Mouse (Mus musculus): ENCODE data around the gene Trim27. TPM values are rescaled to one million over a fixed set of nuclear protein-coding genes. Genes with fewer than 3 reads are reported as not detected.
A peak's percentile ranks its signal among the peaks of the same experiment; 100 is the strongest.

Trim27 gene
- polyA plus RNA-seq, 1 experiment from 2014 or later, result 132 TPM

- Histone ChIP-seq H3K36me3 (no peaks in the 10 kb centered on the region), H3K4me3 (replicated peaks) (no peak overlapping the region), H3K9me3 (no peaks in the 10 kb centered on the region), H3K27ac (no peak overlapping the region), H3K4me2 (no peak overlapping the region), H3K9ac (no peak overlapping the region), H3K4me1 (no peaks in the 10 kb centered on the region), H3K27me3 (replicated peaks) (no peaks in the 10 kb centered on the region)
- 43% methylated on average over 3 of the region's 3 CpGs for WGBS
- no peak for ATAC-seq (ENCODE audit: insufficient read depth, low FRiP score, low read depth)
These were observed 46.8 kb downstream of the Trim27 start for GRCm38 (mm10) chr13:21226031-21226430.

GRCm38 (mm10) chr13:21233732-21234705, 54.8 kb downstream of the Trim27 start:
- WGBS, result under 1% methylated on average over 43 of the region's 43 CpGs
- peak overlapping the region; percentile 36; the same call in 1 of the 2 replicates for H3K27ac ChIP-seq
- H3K4me3 ChIP-seq (replicated peaks), result peak overlapping the region; percentile 54
- H3K27me3 ChIP-seq (replicated peaks), result no peaks in the 10 kb centered on the region
- peak overlapping the region; percentile 16; the same call in 1 of the 2 replicates for H3K9ac ChIP-seq
- H3K4me1 ChIP-seq, result no peaks in the 10 kb centered on the region
- peak; percentile 96 for ATAC-seq (ENCODE audit: insufficient read depth, low FRiP score, low read depth)
- no peaks in the 10 kb centered on the region for H3K9me3 ChIP-seq
- H3K4me2 ChIP-seq, result peak overlapping the region; percentile 78
- H3K36me3 ChIP-seq, result no peaks in the 10 kb centered on the region

GRCm38 (mm10) chr13:21236714-21237113, 57.5 kb downstream of the Trim27 start:
- Histone ChIP-seq H3K27me3 (replicated peaks) (no peaks in the 10 kb centered on the region), H3K9me3 (no peaks in the 10 kb centered on the region), H3K4me1 (no peaks in the 10 kb centered on the region), H3K27ac (no peak overlapping the region), H3K9ac (no peak overlapping the region), H3K36me3 (no peaks in the 10 kb centered on the region), H3K4me2 (no peak overlapping the region), H3K4me3 (replicated peaks) (no peak overlapping the region)
- ATAC-seq (ENCODE audit: insufficient read depth, low FRiP score, low read depth), result no peak
- WGBS, result 54% methylated on average over 2 of the region's 2 CpGs

GRCm38 (mm10) chr13:21237161-21237560, 57.9 kb downstream of the Trim27 start:
- Histone ChIP-seq H3K27ac (no peak overlapping the region), H3K27me3 (replicated peaks) (no peaks in the 10 kb centered on the region), H3K36me3 (no peaks in the 10 kb centered on the region), H3K4me1 (no peaks in the 10 kb centered on the region), H3K4me3 (replicated peaks) (no peak overlapping the region), H3K9ac (no peak overlapping the region), H3K4me2 (no peak overlapping the region), H3K9me3 (no peaks in the 10 kb centered on the region)
- no peak for ATAC-seq (ENCODE audit: insufficient read depth, low FRiP score, low read depth)
- 66% methylated on average over 6 of the region's 6 CpGs for WGBS

GRCm38 (mm10) chr13:21240788-21241187, 61.5 kb downstream of the Trim27 start:
- no peaks in the 10 kb centered on the region for H3K36me3 ChIP-seq
- H3K4me2 ChIP-seq, result no peak overlapping the region
- no peaks in the 10 kb centered on the region for H3K9me3 ChIP-seq
- 0 out of 2 replicates have a peak, but pooled peaks cover 5% of the 10 kb centered on the region for H3K27me3 ChIP-seq (replicated peaks)
- H3K4me3 ChIP-seq (replicated peaks), result no peak overlapping the region
- no peak overlapping the region for H3K27ac ChIP-seq
- H3K4me1 ChIP-seq, result no peaks in the 10 kb centered on the region
- H3K9ac ChIP-seq, result no peak overlapping the region
- peak; percentile 68; the same call in 1 of the 2 replicates for ATAC-seq (ENCODE audit: insufficient read depth, low FRiP score, low read depth)
- WGBS, result 15% methylated on average over 7 of the region's 7 CpGs

GRCm38 (mm10) chr13:21242408-21243125, 63.3 kb downstream of the Trim27 start:
- Histone ChIP-seq H3K36me3 (no peaks in the 10 kb centered on the region), H3K4me2 (peak overlapping the region; percentile 55), H3K4me3 (replicated peaks) (peak overlapping the region; percentile 25), H3K9me3 (no peaks in the 10 kb centered on the region), H3K27me3 (replicated peaks) (0 out of 2 replicates have a peak, but pooled peaks cover 5% of the 10 kb centered on the region), H3K27ac (no peak overlapping the region), H3K9ac (no peak overlapping the region), H3K4me1 (no peaks in the 10 kb centered on the region)
- no peak for ATAC-seq (ENCODE audit: insufficient read depth, low FRiP score, low read depth)
- 10% methylated on average over 16 of the region's 16 CpGs for WGBS

- Histone ChIP-seq H3K27me3 (replicated peaks) (0 out of 2 replicates have a peak, but pooled peaks cover 5% of the 10 kb centered on the region), H3K36me3 (no peaks in the 10 kb centered on the region), H3K9ac (no peak overlapping the region), H3K27ac (no peak overlapping the region), H3K4me2 (peak overlapping the region; percentile 55), H3K4me1 (no peaks in the 10 kb centered on the region), H3K4me3 (replicated peaks) (peak overlapping the region; percentile 25), H3K9me3 (no peaks in the 10 kb centered on the region)
- WGBS, result 22% methylated on average over 13 of the region's 13 CpGs
- no peak for ATAC-seq (ENCODE audit: insufficient read depth, low FRiP score, low read depth)
These were observed 64.0 kb downstream of the Trim27 start for GRCm38 (mm10) chr13:21243196-21243595.

GRCm38 (mm10) chr13:21244089-21244488, 64.8 kb downstream of the Trim27 start:
- no peak overlapping the region for H3K9ac ChIP-seq
- 77% methylated on average over 5 of the region's 5 CpGs for WGBS
- no peaks in the 10 kb centered on the region for H3K9me3 ChIP-seq
- H3K27me3 ChIP-seq (replicated peaks), result 0 out of 2 replicates have a peak, but pooled peaks cover 5% of the 10 kb centered on the region
- no peak overlapping the region for H3K27ac ChIP-seq
- H3K4me1 ChIP-seq, result no peaks in the 10 kb centered on the region
- no peak overlapping the region for H3K4me3 ChIP-seq (replicated peaks)
- H3K4me2 ChIP-seq, result no peak overlapping the region
- no peak for ATAC-seq (ENCODE audit: insufficient read depth, low FRiP score, low read depth)
- no peaks in the 10 kb centered on the region for H3K36me3 ChIP-seq

Other genes starting within 250 kb of the Trim27 start
- gene Olfr1370, start 104.5 kb upstream of the Trim27 start, polyA plus RNA-seq (2015; fragmentation: Nextera tagmentation; extraction: Ambion mirVana), result not detected in 2 replicates
- gene Olfr1369-ps1, start 68.0 kb upstream of the Trim27 start, polyA plus RNA-seq (2015; fragmentation: Nextera tagmentation; extraction: Ambion mirVana), result not detected in 2 replicates
- not detected in 2 replicates for gene Olfr263, start 49.8 kb upstream of the Trim27 start, polyA plus RNA-seq (2015; fragmentation: Nextera tagmentation; extraction: Ambion mirVana)
- not detected in 2 replicates for gene Olfr1368, start 33.6 kb upstream of the Trim27 start, polyA plus RNA-seq (2015; fragmentation: Nextera tagmentation; extraction: Ambion mirVana)
- gene Gpx5, start 113.3 kb downstream of the Trim27 start, polyA plus RNA-seq (2015; fragmentation: Nextera tagmentation; extraction: Ambion mirVana), result not detected in 2 replicates
- not detected in 2 replicates for gene Gpx6, start 132.7 kb downstream of the Trim27 start, polyA plus RNA-seq (2015; fragmentation: Nextera tagmentation; extraction: Ambion mirVana)
- gene Olfr1367, start 167.5 kb downstream of the Trim27 start, polyA plus RNA-seq (2015; fragmentation: Nextera tagmentation; extraction: Ambion mirVana), result not detected in 2 replicates
- gene Zscan12, start 183.4 kb downstream of the Trim27 start, polyA plus RNA-seq (2015; fragmentation: Nextera tagmentation; extraction: Ambion mirVana), result 9.9 and 10.0 TPM in 2 replicates
- gene Zkscan3, start 223.3 kb downstream of the Trim27 start, polyA plus RNA-seq (2015; fragmentation: Nextera tagmentation; extraction: Ambion mirVana), result 77.7 and 80.7 TPM in 2 replicates